Mouse (Mus musculus): ENCODE data around the gene Cluap1. TPM values are rescaled to one million over a fixed set of nuclear protein-coding genes. Genes with fewer than 3 reads are reported as not detected.

Cluap1 gene
- total RNA-seq (2014; fragmentation: Nextera tagmentation) (23.1 and 23.8 TPM in 2 replicates), total RNA-seq (2017) (41.5 and 45.6 TPM in 2 replicates)

GRCm38 (mm10) chr16:3908537-3909111 is at the start of gene Cluap1, which contains the start of gene 1700037C18Rik:
TSS of gene Cluap1 (plus strand) at chr16:3908801.
TSS of gene 1700037C18Rik (minus strand) at chr16:3908689.
- ATAC-seq (replicated peaks; ENCODE audit: poor library complexity, severe bottlenecking) = peak; percentile 92

- ATAC-seq (replicated peaks; ENCODE audit: poor library complexity, severe bottlenecking) = peak; percentile 55
Observed at GRCm38 (mm10) chr16:3859254-3859653, 49.3 kb upstream of the Cluap1 start.

DNA sequence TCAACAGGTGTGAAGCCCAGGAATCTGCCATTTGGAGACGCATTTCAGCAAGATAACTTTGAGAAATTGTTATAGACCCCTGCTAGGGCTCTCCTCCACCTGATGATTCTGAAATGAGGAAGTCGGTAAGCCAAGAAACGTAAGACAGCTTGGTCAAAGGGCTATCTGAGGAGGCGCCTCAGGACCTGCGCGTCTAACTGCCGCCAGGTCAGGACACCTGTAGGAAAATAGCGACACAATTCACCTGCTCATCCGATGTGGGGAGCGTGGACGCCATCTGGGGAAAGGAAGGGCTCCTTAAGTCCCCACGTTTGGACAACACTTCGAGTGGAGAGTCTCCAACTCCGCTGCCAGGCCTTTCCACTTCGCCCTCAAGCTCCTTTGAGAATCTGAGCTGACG is 36.8 kb upstream of the Cluap1 start:
- ATAC-seq (replicated peaks; ENCODE audit: poor library complexity, severe bottlenecking) = peak; percentile 45

DNA sequence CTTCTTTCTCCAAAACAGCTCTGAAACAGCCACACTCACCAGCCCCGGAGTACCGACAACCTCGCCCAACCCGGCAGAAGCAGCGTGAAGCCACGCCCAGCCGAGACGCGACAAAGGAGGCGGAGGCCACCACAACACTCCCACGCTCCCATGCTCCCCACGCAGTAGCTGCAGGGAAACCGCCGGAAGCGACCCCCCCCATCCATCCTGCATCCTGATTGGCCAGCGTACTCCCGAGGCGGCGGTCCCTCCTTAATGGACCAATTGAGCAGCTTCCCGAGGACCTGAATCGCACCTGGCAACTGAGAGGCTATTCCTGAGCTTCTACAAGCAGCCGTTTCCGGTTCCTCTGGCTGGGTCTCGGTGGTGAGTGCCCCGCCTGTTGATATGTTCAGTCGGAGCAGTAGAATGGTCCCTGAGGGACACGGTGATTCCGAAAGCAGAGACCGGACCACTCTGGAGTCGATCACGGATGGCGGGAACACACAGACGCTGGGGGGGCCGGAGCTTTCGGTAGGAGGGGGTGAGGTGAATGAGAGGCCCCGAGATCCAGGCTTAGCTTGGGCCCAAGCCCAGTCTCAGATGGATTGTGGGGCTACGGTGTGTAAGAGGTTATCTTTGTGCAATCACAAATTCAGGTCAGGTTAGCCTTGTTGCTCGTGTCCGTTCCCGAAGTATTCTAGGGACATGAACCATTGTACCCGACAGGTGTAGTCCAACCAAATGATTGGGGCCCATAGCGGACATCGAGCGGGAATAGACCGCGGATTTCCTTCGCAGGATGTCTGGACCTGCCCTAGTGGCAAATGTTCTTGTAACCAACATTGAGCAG is 36.2 kb upstream of the Cluap1 start, which contains the start of gene Naa60:
Naa60 (plus strand) TSS at position 160 of the 832 bp plus-strand sequence.
- ATAC-seq (replicated peaks; ENCODE audit: poor library complexity, severe bottlenecking) = peak; percentile 97

DNA sequence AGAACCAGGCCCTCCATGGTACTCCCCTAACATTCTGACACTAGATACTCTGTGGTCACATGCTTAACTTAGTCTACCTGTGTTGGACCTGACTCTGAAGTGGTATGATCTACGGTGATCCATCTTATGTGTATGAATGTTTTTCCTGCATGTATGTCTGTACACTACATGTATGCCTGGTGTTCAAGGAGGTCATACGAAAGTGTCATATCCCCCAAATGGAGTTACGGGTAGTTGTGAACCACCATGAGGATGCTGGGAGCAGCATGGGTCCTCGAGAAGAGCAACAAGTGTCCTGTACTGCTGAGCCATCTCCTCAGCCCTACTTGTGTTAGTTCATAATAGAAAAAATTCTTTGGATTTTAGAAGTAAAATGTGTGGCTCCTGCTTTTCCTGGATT is 32.3 kb upstream of the Cluap1 start:
- ATAC-seq (replicated peaks; ENCODE audit: poor library complexity, severe bottlenecking) = no peak

DNA sequence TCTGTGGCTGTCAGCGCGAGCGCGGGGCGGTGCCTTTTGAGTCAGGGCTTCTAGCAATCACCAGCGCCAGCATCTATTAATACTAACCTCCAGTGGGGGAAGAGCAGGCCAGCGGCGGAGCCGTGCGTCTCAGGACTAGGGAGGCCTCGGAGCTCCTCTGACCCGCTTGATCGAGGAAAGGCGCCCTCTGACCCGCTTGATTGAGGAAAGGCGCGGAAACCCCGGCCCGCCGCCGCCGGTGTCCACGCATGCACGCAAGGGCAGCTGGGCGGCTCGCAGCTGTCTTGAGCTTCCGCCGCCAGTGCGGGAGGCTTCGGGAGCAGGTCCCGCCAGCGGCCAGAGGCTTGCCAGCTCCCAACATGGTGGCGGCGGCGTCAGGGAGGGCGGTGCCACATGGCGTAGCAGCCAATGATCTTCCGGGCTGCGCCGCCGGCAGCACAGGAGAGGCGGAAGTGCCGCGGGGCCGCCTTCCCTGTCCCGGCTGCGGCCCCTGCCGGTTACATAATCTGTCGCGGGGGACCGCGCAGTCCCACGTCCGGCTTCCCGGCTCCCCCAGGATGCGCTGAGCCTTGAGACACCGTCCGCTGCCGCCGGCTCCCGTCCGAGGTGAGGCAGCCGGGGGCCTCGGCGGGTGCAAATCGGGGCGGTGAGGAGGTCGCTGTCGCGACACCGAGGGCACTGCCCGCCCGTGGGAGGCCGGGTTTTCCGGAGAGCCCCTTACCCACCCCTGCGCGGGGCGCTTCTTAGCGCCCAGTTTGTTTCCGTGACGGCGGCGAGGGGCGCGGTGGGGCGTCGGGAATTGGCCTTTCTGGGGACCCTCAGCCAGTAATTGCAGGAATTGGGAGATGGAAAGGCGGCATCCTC is 24.2 kb upstream of the Cluap1 start, which contains the start of the genes Zfp597 and Gm20695:
Zfp597 (minus strand) TSS at position 361 of the 864 bp plus-strand sequence.
Gm20695 (plus strand) TSS at position 448 of the 864 bp plus-strand sequence.
- ATAC-seq (replicated peaks; ENCODE audit: poor library complexity, severe bottlenecking) = peak; percentile 95

GRCm38 (mm10) chr16:3885065-3885670 is 23.4 kb upstream of the Cluap1 start:
- ATAC-seq (replicated peaks; ENCODE audit: poor library complexity, severe bottlenecking) = peak; percentile 52

- no peak for ATAC-seq (replicated peaks; ENCODE audit: poor library complexity, severe bottlenecking)
Observed at GRCm38 (mm10) chr16:3891621-3892295, 16.8 kb upstream of the Cluap1 start.

DNA sequence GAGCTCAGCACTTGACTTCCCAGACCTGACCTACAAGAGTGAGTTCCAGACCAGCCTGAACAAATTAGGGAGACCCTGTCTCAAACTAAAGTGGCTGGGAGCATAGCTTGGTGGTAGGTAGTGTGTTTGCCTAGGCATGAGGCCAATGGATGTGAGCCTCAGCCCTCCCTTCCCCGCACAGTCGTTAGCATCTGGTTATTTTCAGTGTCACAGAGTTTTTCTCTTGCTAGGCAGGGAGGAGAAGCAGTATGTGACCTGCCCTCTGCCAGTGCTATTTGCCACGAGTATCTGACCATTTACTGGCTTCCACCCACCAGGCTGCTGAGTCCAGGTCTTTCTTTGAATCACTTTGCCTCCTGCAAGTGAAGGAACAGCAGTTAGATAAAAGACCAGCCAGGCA is 14.9 kb upstream of the Cluap1 start:
- ATAC-seq (replicated peaks; ENCODE audit: poor library complexity, severe bottlenecking) = no peak

GRCm38 (mm10) chr16:3895173-3895792 is 13.3 kb upstream of the Cluap1 start:
- peak; percentile 92 for ATAC-seq (replicated peaks; ENCODE audit: poor library complexity, severe bottlenecking)

DNA sequence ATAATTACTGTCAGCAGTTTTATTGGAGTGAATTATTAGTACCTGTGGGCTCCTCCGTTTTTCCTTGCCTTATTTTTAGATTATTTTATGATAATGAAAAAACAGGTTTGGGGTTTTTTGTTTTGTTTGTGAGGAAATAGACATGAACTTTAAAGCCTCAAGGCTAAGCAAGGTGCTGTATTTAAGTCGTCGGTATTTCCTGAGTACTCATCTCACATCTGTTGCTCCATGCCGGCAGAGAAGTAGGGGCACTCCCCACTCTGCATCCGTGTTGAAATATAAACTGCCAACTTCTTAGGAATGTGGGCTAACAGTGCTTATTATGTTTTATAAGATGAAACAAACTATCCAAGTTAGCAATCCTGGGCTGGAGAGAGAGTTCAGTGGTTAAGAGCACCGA is 12.6 kb upstream of the Cluap1 start:
- peak; percentile 32 for ATAC-seq (replicated peaks; ENCODE audit: poor library complexity, severe bottlenecking)

GRCm38 (mm10) chr16:3896553-3896952 is 12.0 kb upstream of the Cluap1 start:
- no peak for ATAC-seq (replicated peaks; ENCODE audit: poor library complexity, severe bottlenecking)

- ATAC-seq (replicated peaks; ENCODE audit: poor library complexity, severe bottlenecking) = no peak
Observed at GRCm38 (mm10) chr16:3907471-3907870, 1.1 kb upstream of the Cluap1 start.

DNA sequence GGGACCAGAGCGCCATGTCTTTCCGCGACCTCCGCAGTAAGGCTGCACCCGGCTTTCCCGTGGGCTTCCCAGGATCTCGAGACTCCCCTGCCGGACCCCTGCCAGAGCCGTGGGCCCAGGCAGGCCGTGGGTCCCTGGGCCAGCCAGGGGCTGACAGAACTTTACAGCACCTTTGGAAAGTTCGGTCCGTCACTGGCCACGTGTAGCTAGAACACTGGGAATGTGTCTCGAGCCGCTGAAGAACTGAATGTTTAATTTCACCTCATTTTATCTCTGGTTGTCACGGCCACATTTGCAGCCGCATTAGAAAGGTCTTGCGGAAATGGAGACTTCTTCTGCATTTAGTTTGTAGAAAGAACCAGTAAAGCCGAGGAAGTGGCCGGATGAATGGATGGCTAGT is 517 bp downstream of the Cluap1 start:
- no peak for ATAC-seq (replicated peaks; ENCODE audit: poor library complexity, severe bottlenecking)

GRCm38 (mm10) chr16:3920756-3921155 is 12.2 kb downstream of the Cluap1 start:
- peak; percentile 66 for ATAC-seq (replicated peaks; ENCODE audit: poor library complexity, severe bottlenecking)

DNA sequence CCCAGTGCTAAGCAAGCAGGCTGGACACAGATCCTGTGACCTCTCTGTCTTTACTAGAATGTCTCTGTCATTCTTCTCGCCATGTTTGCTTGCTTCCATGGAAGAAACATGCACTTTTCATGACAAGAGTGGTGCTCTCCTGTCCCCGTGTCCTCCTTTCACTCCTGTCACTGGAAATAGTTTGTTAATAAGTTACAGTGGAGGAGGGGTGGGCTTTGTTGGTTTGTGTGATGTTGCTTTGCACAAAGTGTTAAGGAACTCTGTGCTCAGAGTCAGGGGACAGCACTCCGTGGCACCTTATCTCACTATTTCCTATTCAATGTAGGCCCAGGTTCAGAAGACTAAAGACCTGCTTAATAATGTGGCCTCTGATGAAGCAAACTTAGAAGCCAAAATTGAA is 14.9 kb downstream of the Cluap1 start:
- ATAC-seq (replicated peaks; ENCODE audit: poor library complexity, severe bottlenecking) = no peak

DNA sequence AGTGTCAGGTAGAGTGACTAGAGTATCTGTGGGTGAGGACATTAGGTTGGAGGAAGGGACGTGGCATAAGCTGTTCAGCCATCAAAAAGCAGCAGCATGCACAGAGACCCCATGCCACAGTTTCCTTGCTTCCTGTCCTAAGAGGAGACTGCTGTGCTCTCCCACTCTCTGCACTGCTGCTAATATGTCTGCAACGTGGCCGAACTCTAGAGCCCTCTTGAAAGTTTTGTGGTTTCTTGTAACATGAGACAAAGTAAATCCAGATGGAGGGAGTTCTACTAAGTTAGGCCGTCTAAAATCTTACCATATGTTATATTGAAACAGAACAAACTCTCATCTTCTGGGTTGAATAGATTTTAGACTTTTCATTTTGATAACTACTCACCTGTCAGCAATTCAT is 15.4 kb downstream of the Cluap1 start:
- ATAC-seq (replicated peaks; ENCODE audit: poor library complexity, severe bottlenecking) = no peak

DNA sequence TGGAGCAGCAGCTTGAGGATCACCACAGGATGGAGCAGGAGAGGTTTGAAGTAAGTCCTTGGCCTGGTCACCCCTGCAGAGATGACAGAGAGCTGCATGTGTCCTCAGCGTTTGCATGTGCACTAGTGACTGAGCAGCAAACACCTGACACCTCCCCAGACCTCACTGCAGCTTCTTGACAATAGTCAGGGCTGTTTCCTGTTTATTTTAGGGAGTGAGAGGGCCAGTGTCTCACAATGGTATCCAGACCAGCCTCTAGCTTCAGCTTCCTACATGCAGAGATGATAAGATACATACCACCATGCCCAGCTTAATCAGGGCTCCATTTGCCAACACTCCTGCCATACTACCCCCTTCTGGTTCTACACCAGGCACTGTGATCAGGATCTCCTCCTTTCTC is 20.0 kb downstream of the Cluap1 start:
- no peak for ATAC-seq (replicated peaks; ENCODE audit: poor library complexity, severe bottlenecking)

DNA sequence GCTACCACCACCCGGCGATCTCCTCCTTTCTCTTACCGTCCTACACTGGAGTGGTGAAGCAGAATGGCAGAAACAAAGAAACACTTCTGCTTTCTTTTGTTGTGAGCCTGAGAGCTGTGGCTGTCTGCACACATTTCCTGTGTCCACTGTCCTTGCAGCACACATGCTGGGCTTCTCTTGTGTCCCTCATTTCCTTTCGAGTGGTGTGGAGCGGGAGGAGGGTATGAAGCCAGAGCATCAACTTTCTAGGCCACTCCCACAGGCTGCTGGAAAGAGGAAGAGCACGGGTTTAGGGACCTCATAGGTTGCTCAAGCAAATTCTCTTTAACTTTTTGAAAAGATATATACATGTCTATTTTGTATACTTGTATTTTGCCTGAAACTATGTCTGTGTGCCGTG is 20.6 kb downstream of the Cluap1 start:
- peak; percentile 98 for ATAC-seq (replicated peaks; ENCODE audit: poor library complexity, severe bottlenecking)

Measured in granulocyte monocyte progenitor cell, adult 5-6 weeks (primary cell).